Mouse (Mus musculus): ENCODE measurements around the gene Cyp2f2.

DNA sequence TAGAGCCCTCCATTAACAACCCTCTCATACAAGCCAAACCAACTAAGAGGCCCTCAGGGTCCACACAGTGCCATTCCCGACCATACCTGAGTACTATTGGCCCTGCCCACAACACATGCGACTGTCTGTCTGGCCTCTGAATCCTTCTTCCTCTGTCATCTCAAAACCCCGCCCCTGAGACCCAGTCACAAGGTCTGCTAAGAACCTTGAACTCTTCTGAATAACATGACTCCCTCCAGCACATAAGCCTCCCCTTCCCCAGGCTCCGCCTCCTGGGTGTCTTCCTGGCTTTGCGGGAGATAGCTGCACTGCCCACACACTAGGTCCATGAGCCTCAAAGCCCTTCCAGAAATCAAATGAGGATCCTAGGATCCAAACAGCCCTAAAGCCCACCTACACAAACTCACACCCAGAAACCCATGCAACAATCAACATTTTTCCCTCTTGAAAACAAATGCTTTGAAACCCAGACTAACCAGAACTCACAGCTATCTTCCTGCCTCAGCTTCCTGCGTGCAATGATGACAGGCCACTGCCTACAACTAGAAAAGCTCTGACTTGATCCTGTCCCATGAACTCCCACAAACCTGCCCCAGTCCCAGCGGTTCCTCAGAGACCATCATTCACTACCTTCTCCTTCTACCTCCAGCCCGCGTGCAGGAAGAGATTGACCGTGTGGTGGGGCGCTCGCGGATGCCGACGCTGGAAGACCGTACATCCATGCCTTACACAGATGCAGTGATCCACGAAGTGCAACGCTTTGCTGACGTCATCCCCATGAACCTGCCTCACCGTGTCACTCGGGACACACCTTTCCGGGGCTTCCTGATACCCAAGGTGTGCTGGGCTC, 11.0 kb downstream of the Cyp2f2 start:
- TF ChIP-seq CTCF (IDR thresholded peaks at IDR 0.05; ENCODE audit: low read depth, low read length) (no peak), POLR2A (IDR thresholded peaks at IDR 0.05; ENCODE audit: extremely low read depth, insufficient read depth, low read length) (no peak)
